22 mouse cellular contexts compared by ENCODE assay signal in the genomic region with DNA sequence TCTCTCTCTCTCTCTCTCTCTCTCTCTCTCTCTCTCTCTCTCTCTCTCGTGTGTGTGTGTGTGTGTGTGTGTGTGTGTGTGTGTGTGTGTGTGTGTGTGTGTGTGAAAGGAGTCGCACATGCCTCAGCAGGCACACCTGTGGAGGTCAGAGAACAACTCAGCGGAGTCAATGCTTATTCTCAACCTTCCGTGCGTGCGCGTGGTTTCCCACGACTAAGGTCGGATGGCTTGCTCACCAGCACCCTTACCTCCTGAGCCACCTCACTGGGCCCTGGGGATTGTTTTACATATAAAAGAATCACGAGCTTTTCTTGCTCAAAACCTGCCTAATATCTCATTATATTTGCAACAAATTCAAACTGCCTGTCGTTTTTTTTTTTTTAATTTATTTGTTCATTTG. TPM values are rescaled to one million over a fixed set of nuclear protein-coding genes. Genes with fewer than 3 reads are reported as not detected.
DNase-seq lines count a peak whose midpoint lies in the region; ATAC-seq and TF ChIP-seq lines count a peak whose summit lies in the region.
"Had no signal": no experiment of that assay in that cellular context is flagged by ENCODE, and none has a peak within 500 bp of the region (broad histone marks: within the 10 kb centered on the region; RNA-seq: fewer than 3 reads in every experiment).

No protein-coding gene starts in this region.

- peak overlapping the region; percentile 12 for H3K4me3 ChIP-seq in cerebellum, adult 2 months (replicated peaks; ENCODE audit: insufficient read depth, low read depth, low read length)
- no peak overlapping the region for H3K4me3 ChIP-seq in forebrain, postnatal 0 days (ENCODE audit: low read depth, low read length)
- no peak overlapping the region for H3K4me3 ChIP-seq in forebrain, embryonic 16.5 days (replicated peaks; ENCODE audit: low read length)
- H3K4me3 ChIP-seq in midbrain, embryonic 11.5 days (ENCODE audit: low read depth, low read length), result no peak overlapping the region
- H3K4me3 ChIP-seq in midbrain, embryonic 13.5 days (replicated peaks), result no peak overlapping the region
- no peak overlapping the region for H3K4me3 ChIP-seq in hindbrain, embryonic 16.5 days (ENCODE audit: low read length)
- H3K4me3 ChIP-seq: limb, embryonic 10.5 days; neural tube, embryonic 13.5 days; stomach, embryonic 15.5 days had no signal

- 37% methylated on average over 10 of the region's 11 CpGs for WGBS in cerebellum, adult 2 months
- WGBS in forebrain, postnatal 0 days, result 67% methylated on average over 10 of the region's 11 CpGs
- WGBS in forebrain, embryonic 16.5 days, result 65% methylated on average over 10 of the region's 11 CpGs
- 76% methylated on average over 10 of the region's 11 CpGs for WGBS in midbrain, embryonic 11.5 days
- 72% methylated on average over 10 of the region's 11 CpGs for WGBS in midbrain, embryonic 13.5 days
- WGBS in hindbrain, embryonic 16.5 days, result 69% methylated on average over 11 of the region's 11 CpGs

- H3K27me3 ChIP-seq in cerebellum, adult 2 months (ENCODE audit: control insufficient read depth, insufficient read depth, low read length), result no peaks in the 10 kb centered on the region
- no peaks in the 10 kb centered on the region for H3K27me3 ChIP-seq in forebrain, postnatal 0 days (ENCODE audit: insufficient read depth, low read length)
- no peaks in the 10 kb centered on the region for H3K27me3 ChIP-seq in forebrain, embryonic 16.5 days (replicated peaks; ENCODE audit: control insufficient read depth, insufficient read depth, low read length)
- no peaks in the 10 kb centered on the region for H3K27me3 ChIP-seq in midbrain, embryonic 11.5 days (ENCODE audit: control insufficient read depth, insufficient read depth, low read length)
- H3K27me3 ChIP-seq in midbrain, embryonic 13.5 days, result no peaks in the 10 kb centered on the region
- H3K27me3 ChIP-seq in hindbrain, embryonic 16.5 days (replicated peaks; ENCODE audit: control insufficient read depth, insufficient read depth, low read length), result no peaks in the 10 kb centered on the region; the same call in 1 of the 2 replicates
- H3K27me3 ChIP-seq: neural tube, embryonic 13.5 days; stomach, embryonic 15.5 days had no signal

- DNase-seq in cerebellum, adult 2 months, result no peak
- DNase-seq in cerebellum, adult 18-20 months, result no peak
- DNase-seq in forebrain, postnatal 0 days, result peak; percentile 2
- peak; percentile 73 for DNase-seq in midbrain, embryonic 11.5 days (ENCODE audit: low spot score, missing footprints)
- DNase-seq in urinary bladder, postnatal 36 days (ENCODE audit: low spot score in 2 of 2), result no peak
- DNase-seq: adrenal gland, adult 2 months; thymus, adult 2 months had no signal

- H3K36me3 ChIP-seq in forebrain, postnatal 0 days (ENCODE audit: insufficient read depth), result no peaks in the 10 kb centered on the region
- no peaks in the 10 kb centered on the region for H3K36me3 ChIP-seq in forebrain, embryonic 16.5 days (ENCODE audit: control insufficient read depth, insufficient read depth)
- no peaks in the 10 kb centered on the region for H3K36me3 ChIP-seq in midbrain, embryonic 11.5 days (ENCODE audit: control insufficient read depth, insufficient read depth, low read length)
- H3K36me3 ChIP-seq in midbrain, embryonic 13.5 days, result no peaks in the 10 kb centered on the region
- no peaks in the 10 kb centered on the region for H3K36me3 ChIP-seq in hindbrain, embryonic 16.5 days (ENCODE audit: control insufficient read depth, insufficient read depth, low read length)
- H3K36me3 ChIP-seq: limb, embryonic 10.5 days; neural tube, embryonic 13.5 days; stomach, embryonic 15.5 days had no signal

- H3K9me3 ChIP-seq in forebrain, postnatal 0 days (ENCODE audit: low read length), result no peaks in the 10 kb centered on the region
- no peaks in the 10 kb centered on the region for H3K9me3 ChIP-seq in forebrain, embryonic 16.5 days (ENCODE audit: control insufficient read depth, low read length)
- no peaks in the 10 kb centered on the region; the same call in 1 of the 2 replicates for H3K9me3 ChIP-seq in midbrain, embryonic 11.5 days (ENCODE audit: control insufficient read depth, low read length)
- H3K9me3 ChIP-seq in midbrain, embryonic 13.5 days, result no peaks in the 10 kb centered on the region
- H3K9me3 ChIP-seq in hindbrain, embryonic 16.5 days (ENCODE audit: control insufficient read depth, low read length), result no peaks in the 10 kb centered on the region
- H3K9me3 ChIP-seq: limb, embryonic 10.5 days; neural tube, embryonic 13.5 days; stomach, embryonic 15.5 days had no signal

- no peak for TF ChIP-seq CTCF in cerebellum, adult 2 months (IDR thresholded peaks at IDR 0.05; ENCODE audit: borderline replicate concordance, insufficient read depth, low read depth, low read length)
- TF ChIP-seq CTCF in forebrain, postnatal 0 days (IDR thresholded peaks at IDR 0.05; ENCODE audit: low read depth), result no peak

- H3K4me2 ChIP-seq in forebrain, postnatal 0 days (ENCODE audit: low read depth), result peak overlapping the region; percentile 54; the same call in 1 of the 2 replicates
- no peak overlapping the region for H3K4me2 ChIP-seq in forebrain, embryonic 16.5 days (ENCODE audit: low read length)
- H3K4me2 ChIP-seq in midbrain, embryonic 11.5 days, result no peak overlapping the region
- H3K4me2 ChIP-seq in midbrain, embryonic 13.5 days (replicated peaks), result no peak overlapping the region
- peak overlapping the region; percentile 58; the same call in 1 of the 2 replicates for H3K4me2 ChIP-seq in hindbrain, embryonic 16.5 days (ENCODE audit: low read length)
- H3K4me2 ChIP-seq: liver, embryonic 11.5 days had no signal

- no peak for ATAC-seq in forebrain, postnatal 0 days
- no peak for ATAC-seq in forebrain, embryonic 16.5 days
- no peak for ATAC-seq in midbrain, embryonic 11.5 days (ENCODE audit: low FRiP score)
- no peak for ATAC-seq in midbrain, embryonic 13.5 days
- ATAC-seq in hindbrain, embryonic 16.5 days, result no peak
- ATAC-seq: inflammation-experienced regulatory T-cells, adult 6 months had no signal

- H3K4me1 ChIP-seq in cerebellum, adult 2 months (ENCODE audit: control insufficient read depth, insufficient read depth, low read length), result no peaks in the 10 kb centered on the region; the same call in none of the 2 replicates
- H3K4me1 ChIP-seq in forebrain, postnatal 0 days (ENCODE audit: insufficient read depth), result 0 out of 2 replicates have a peak, but pooled peaks cover 5% of the 10 kb centered on the region
- H3K4me1 ChIP-seq in forebrain, embryonic 16.5 days (replicated peaks; ENCODE audit: control insufficient read depth, insufficient read depth, low read length), result peaks cover 3% of the 10 kb centered on the region; the same call in 1 of the 2 replicates
- peaks cover 2% of the 10 kb centered on the region; the same call in 1 of the 2 replicates for H3K4me1 ChIP-seq in midbrain, embryonic 11.5 days (ENCODE audit: control insufficient read depth, insufficient read depth, low read length)
- 0 out of 2 replicates have a peak, but pooled peaks cover 3% of the 10 kb centered on the region for H3K4me1 ChIP-seq in midbrain, embryonic 13.5 days (replicated peaks)
- H3K4me1 ChIP-seq in hindbrain, embryonic 16.5 days (ENCODE audit: control insufficient read depth, insufficient read depth, low read depth, low read length), result no peaks in the 10 kb centered on the region; the same call in 1 of the 2 replicates
- H3K4me1 ChIP-seq: stomach, embryonic 15.5 days had no signal

- no peak overlapping the region; the same call in 1 of the 2 replicates for H3K9ac ChIP-seq in forebrain, postnatal 0 days
- no peak overlapping the region for H3K9ac ChIP-seq in forebrain, embryonic 16.5 days (replicated peaks; ENCODE audit: low read depth, low read length)
- no peak overlapping the region for H3K9ac ChIP-seq in midbrain, embryonic 11.5 days (ENCODE audit: low read length)
- H3K9ac ChIP-seq in midbrain, embryonic 13.5 days (replicated peaks), result no peak overlapping the region
- H3K9ac ChIP-seq in hindbrain, embryonic 16.5 days (ENCODE audit: low read depth, low read length), result no peak overlapping the region
- H3K9ac ChIP-seq: neural tube, embryonic 13.5 days; stomach, embryonic 15.5 days had no signal

- no peak for TF ChIP-seq POLR2A in cerebellum, adult 2 months (IDR thresholded peaks at IDR 0.05; ENCODE audit: borderline replicate concordance, insufficient read depth, low read length)

- no peak overlapping the region for H3K27ac ChIP-seq in cerebellum, adult 2 months (ENCODE audit: insufficient read depth, low read length)
- H3K27ac ChIP-seq in forebrain, postnatal 0 days (ENCODE audit: low read depth, low read length), result no peak overlapping the region
- no peak overlapping the region for H3K27ac ChIP-seq in forebrain, embryonic 16.5 days (ENCODE audit: low read length)
- H3K27ac ChIP-seq in midbrain, embryonic 11.5 days (ENCODE audit: low read depth, low read length), result no peak overlapping the region
- H3K27ac ChIP-seq in midbrain, embryonic 13.5 days, result no peak overlapping the region
- no peak overlapping the region for H3K27ac ChIP-seq in hindbrain, embryonic 16.5 days (ENCODE audit: low read depth, low read length)
- H3K27ac ChIP-seq: limb, embryonic 10.5 days; macrophage; neural tube, embryonic 13.5 days had no signal

RNA-seq across cellular contexts. Expression of a gene that starts 6.5 kb away (rescaled TPM):
- not detected in 2 replicates for polyA plus RNA-seq in cerebellum, adult 2 months (2012; rRNA removed)
- total RNA-seq in forebrain, postnatal 0 days (2014; rRNA removed), result 0.15 TPM in 1 of 2 replicates, not detected in the other
- 0.43 and 0.74 TPM in 2 replicates for polyA plus RNA-seq in forebrain, postnatal 0 days (2015; fragmentation: Nextera tagmentation; extraction: Ambion mirVana)
- 0.19 and 0.31 TPM in 2 replicates for polyA plus RNA-seq in forebrain, embryonic 16.5 days (2015; fragmentation: Nextera tagmentation; extraction: Ambion mirVana)
- polyA plus RNA-seq in midbrain, embryonic 11.5 days (2014; fragmentation: Nextera tagmentation; extraction: Ambion mirVana), result 0.23 and 0.30 TPM in 2 replicates
- polyA plus RNA-seq in midbrain, embryonic 13.5 days (2015; fragmentation: Nextera tagmentation; extraction: Ambion mirVana), result 0.28 TPM in 1 of 2 replicates, not detected in the other
- 0.14 and 0.36 TPM in 2 replicates for polyA plus RNA-seq in hindbrain, embryonic 16.5 days (2015; fragmentation: Nextera tagmentation; extraction: Ambion mirVana)
- total RNA-seq: adrenal gland, adult 2 months; gastrocnemius, postnatal 14 days; heart, adult 8-10 months; layer of hippocampus, adult 2 months; monocyte, adult 5-6 weeks had no signal
- polyA plus RNA-seq: adrenal gland, adult 2 months; inflammation-experienced regulatory T-cells, adult 6 months; limb, embryonic 10.5 days; liver, embryonic 11.5 days; lung, adult 2 months; macrophage; neural tube, embryonic 13.5 days; thymus, adult 2 months; urinary bladder, adult 2 months had no signal

RNA-seq across cellular contexts. Expression of a gene that starts 25.2 kb away (rescaled TPM):
- 68.2 and 73.6 TPM in 2 replicates for polyA plus RNA-seq in cerebellum, adult 2 months (2012; rRNA removed)
- total RNA-seq in forebrain, postnatal 0 days (2014; rRNA removed), result 55.9 and 73.0 TPM in 2 replicates
- 22.2 and 24.1 TPM in 2 replicates for polyA plus RNA-seq in forebrain, postnatal 0 days (2015; fragmentation: Nextera tagmentation; extraction: Ambion mirVana)
- polyA plus RNA-seq in forebrain, embryonic 16.5 days (2015; fragmentation: Nextera tagmentation; extraction: Ambion mirVana), result 27.0 and 31.1 TPM in 2 replicates
- 42.0 and 44.0 TPM in 2 replicates for polyA plus RNA-seq in midbrain, embryonic 11.5 days (2014; fragmentation: Nextera tagmentation; extraction: Ambion mirVana)
- 37.7 and 39.2 TPM in 2 replicates for polyA plus RNA-seq in midbrain, embryonic 13.5 days (2015; fragmentation: Nextera tagmentation; extraction: Ambion mirVana)
- 25.2 and 26.1 TPM in 2 replicates for polyA plus RNA-seq in hindbrain, embryonic 16.5 days (2015; fragmentation: Nextera tagmentation; extraction: Ambion mirVana)

RNA-seq across cellular contexts. Expression of a gene that starts 37.1 kb away (rescaled TPM):
- polyA plus RNA-seq in cerebellum, adult 2 months (2012; rRNA removed), result 0.05 TPM in 1 of 2 replicates, not detected in the other
- 0.54 and 0.95 TPM in 2 replicates for total RNA-seq in forebrain, postnatal 0 days (2014; rRNA removed)
- 0.45 and 0.76 TPM in 2 replicates for polyA plus RNA-seq in forebrain, postnatal 0 days (2015; fragmentation: Nextera tagmentation; extraction: Ambion mirVana)
- 0.17 and 0.33 TPM in 2 replicates for polyA plus RNA-seq in forebrain, embryonic 16.5 days (2015; fragmentation: Nextera tagmentation; extraction: Ambion mirVana)
- polyA plus RNA-seq in midbrain, embryonic 11.5 days (2014; fragmentation: Nextera tagmentation; extraction: Ambion mirVana), result 0.70 and 0.81 TPM in 2 replicates
- polyA plus RNA-seq in midbrain, embryonic 13.5 days (2015; fragmentation: Nextera tagmentation; extraction: Ambion mirVana), result 0.23 TPM in 1 of 2 replicates, not detected in the other
- polyA plus RNA-seq in hindbrain, embryonic 16.5 days (2015; fragmentation: Nextera tagmentation; extraction: Ambion mirVana), result 0.33 and 0.40 TPM in 2 replicates
- total RNA-seq: monocyte, adult 5-6 weeks had no signal
- polyA plus RNA-seq: inflammation-experienced regulatory T-cells, adult 6 months; lung, adult 2 months; macrophage; urinary bladder, adult 2 months had no signal

Comparison
In these comparisons a context has a peak if more than half of its experiments do, and no peak if none do; other contexts are left out.
1. H3K4me2 ChIP-seq: peak in forebrain, postnatal 0 days (single experiment) and hindbrain, embryonic 16.5 days (single experiment); none in forebrain, embryonic 16.5 days (single experiment), midbrain, embryonic 11.5 days (single experiment) and midbrain, embryonic 13.5 days (single experiment).
2. DNase-seq: peak in forebrain, postnatal 0 days (single experiment) and midbrain, embryonic 11.5 days (single experiment); none in cerebellum, adult 2 months (0 of 2), cerebellum, adult 18-20 months (0 of 2) and urinary bladder, postnatal 36 days (0 of 2).